Mouse (Mus musculus): Measurements from ENCODE around the gene Foxn1. TPM values are rescaled to one million over a fixed set of nuclear protein-coding genes. Genes with fewer than 3 reads are reported as not detected.

The Foxn1 gene
- total and polyA plus RNA-seq, 2 experiments from 2014 or later: not detected

- ATAC-seq (ENCODE audit: insufficient read depth, low read depth) (no peak), DNase-seq (ENCODE audit: low spot score) (no peak)
- Histone ChIP-seq H3K9me3 (replicated peaks; ENCODE audit: control insufficient read depth, low read length) (no peaks in the 10 kb centered on the region), H3K9ac (replicated peaks; ENCODE audit: low read depth, low read length) (no peak overlapping the region), H3K36me3 (replicated peaks; ENCODE audit: control insufficient read depth, insufficient read depth, low read length) (peaks cover 18% of the 10 kb centered on the region), H3K27ac (ENCODE audit: low read depth) (no peak overlapping the region), H3K27me3 (ENCODE audit: control insufficient read depth, insufficient read depth, low read length) (no peaks in the 10 kb centered on the region), H3K4me2 (ENCODE audit: low read depth, low read length) (no peak overlapping the region), H3K4me3 (ENCODE audit: low read depth, low read length) (no peak overlapping the region), H3K4me1 (ENCODE audit: control insufficient read depth, insufficient read depth) (peaks cover 9% of the 10 kb centered on the region; the same call in 1 of the 2 replicates)
- 93% methylated on average over 12 of the region's 12 CpGs for WGBS
- no peak for TF ChIP-seq EP300 (IDR thresholded peaks at IDR 0.05; ENCODE audit: low read depth)
Measured at GRCm38 (mm10) chr11:78332676-78333075, 53.7 kb downstream of the Foxn1 start.

GRCm38 (mm10) chr11:78328512-78329056, 57.8 kb downstream of the Foxn1 start:
- H3K4me2 ChIP-seq (ENCODE audit: low read depth, low read length): peak overlapping the region; percentile 95
- ATAC-seq (ENCODE audit: insufficient read depth, low read depth) (peak; percentile 50), DNase-seq (ENCODE audit: low spot score) (no peak)
- H3K9ac ChIP-seq (replicated peaks; ENCODE audit: low read depth, low read length): peak overlapping the region; percentile 86
- H3K4me3 ChIP-seq (ENCODE audit: low read depth, low read length): peak overlapping the region; percentile 91
- H3K27me3 ChIP-seq (ENCODE audit: control insufficient read depth, insufficient read depth, low read length): no peaks in the 10 kb centered on the region
- H3K4me1 ChIP-seq (ENCODE audit: control insufficient read depth, insufficient read depth): peaks cover 14% of the 10 kb centered on the region; the same call in 1 of the 2 replicates
- H3K27ac ChIP-seq (ENCODE audit: low read depth): no peak overlapping the region
- under 1% methylated on average over 31 of the region's 41 CpGs for WGBS
- no peaks in the 10 kb centered on the region for H3K9me3 ChIP-seq (replicated peaks; ENCODE audit: control insufficient read depth, low read length)
- no peak for TF ChIP-seq CTCF (IDR thresholded peaks at IDR 0.05; ENCODE audit: low read depth)
- TF ChIP-seq EP300 (IDR thresholded peaks at IDR 0.05; ENCODE audit: low read depth): no peak
- H3K36me3 ChIP-seq (replicated peaks; ENCODE audit: control insufficient read depth, insufficient read depth, low read length): 0 out of 2 replicates have a peak, but pooled peaks cover 3% of the 10 kb centered on the region

DNA sequence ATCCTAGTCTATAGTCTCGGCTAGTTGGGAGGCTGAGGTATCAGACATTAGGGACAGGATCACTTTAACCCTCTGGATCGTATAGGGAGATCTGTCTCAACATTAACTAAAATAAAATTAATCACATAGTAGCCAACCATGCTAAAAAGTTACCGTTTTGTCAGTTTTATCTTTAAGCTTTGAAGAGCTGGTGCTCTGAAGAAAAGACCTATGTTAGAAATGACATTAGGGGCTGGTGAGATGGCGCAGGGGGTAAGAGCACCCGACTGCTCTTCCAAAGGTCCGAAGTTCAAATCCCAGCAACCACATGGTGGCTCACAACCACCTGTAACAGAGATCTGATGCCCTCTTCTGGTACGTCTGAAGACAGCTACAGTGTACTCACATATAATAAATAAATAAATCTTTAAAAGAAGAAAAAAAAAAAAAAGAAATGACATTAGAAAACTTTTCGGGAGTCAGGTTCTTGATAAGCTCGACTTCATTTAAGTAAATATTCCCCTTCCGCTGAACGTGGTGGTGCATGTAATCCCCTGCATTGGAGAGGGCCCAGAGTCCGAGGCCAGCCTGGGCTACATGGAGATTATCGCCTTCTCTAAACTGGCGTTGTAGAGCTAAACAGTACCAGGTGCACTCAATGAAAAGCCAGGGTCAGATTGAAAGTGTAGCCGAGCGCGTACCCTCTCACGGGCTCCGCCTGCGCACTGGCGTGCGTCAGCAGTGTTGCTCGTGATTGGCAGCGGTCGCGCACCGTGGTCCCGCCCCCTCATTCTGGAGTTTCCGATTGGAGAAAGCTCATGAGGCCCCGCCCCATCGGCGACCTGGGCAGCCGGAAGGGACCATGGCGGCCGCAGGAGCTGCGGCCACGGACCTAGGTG, 58.5 kb downstream of the Foxn1 start, which contains the start of gene Pigs:
Gene Pigs, plus strand, starts transcription at position 782 of the 878 bp plus-strand sequence.
- no peaks in the 10 kb centered on the region for H3K9me3 ChIP-seq (replicated peaks; ENCODE audit: control insufficient read depth, low read length)
- no peaks in the 10 kb centered on the region for H3K36me3 ChIP-seq (replicated peaks; ENCODE audit: control insufficient read depth, insufficient read depth, low read length)
- H3K27ac ChIP-seq (ENCODE audit: low read depth): peak within 1 kb of the TSS; percentile 49; the same call in 1 of the 2 replicates
- TF ChIP-seq CTCF (IDR thresholded peaks at IDR 0.05; ENCODE audit: low read depth) (no peak; the same call in 1 of the 2 replicates), EP300 (IDR thresholded peaks at IDR 0.05; ENCODE audit: low read depth) (no peak)
- peaks cover 22% of the 10 kb centered on the region for H3K4me1 ChIP-seq (ENCODE audit: control insufficient read depth, insufficient read depth)
- peak within 1 kb of the TSS; percentile 86 for H3K9ac ChIP-seq (replicated peaks; ENCODE audit: low read depth, low read length)
- peak; percentile 95 for DNase-seq (ENCODE audit: low spot score)
- no peaks in the 10 kb centered on the region for H3K27me3 ChIP-seq (ENCODE audit: control insufficient read depth, insufficient read depth, low read length)
- peak within 1 kb of the TSS; percentile 95 for H3K4me2 ChIP-seq (ENCODE audit: low read depth, low read length)
- ATAC-seq (ENCODE audit: insufficient read depth, low read depth): peak; percentile 99
- peak within 1 kb of the TSS; percentile 91 for H3K4me3 ChIP-seq (ENCODE audit: low read depth, low read length)
- 10% methylated on average over 37 of the region's 37 CpGs for WGBS

- Histone ChIP-seq H3K4me2 (ENCODE audit: low read depth, low read length) (no peak overlapping the region), H3K9ac (replicated peaks; ENCODE audit: low read depth, low read length) (no peak overlapping the region), H3K36me3 (replicated peaks; ENCODE audit: control insufficient read depth, insufficient read depth, low read length) (no peaks in the 10 kb centered on the region), H3K27me3 (ENCODE audit: control insufficient read depth, insufficient read depth, low read length) (no peaks in the 10 kb centered on the region), H3K4me1 (ENCODE audit: control insufficient read depth, insufficient read depth) (peaks cover 28% of the 10 kb centered on the region), H3K4me3 (ENCODE audit: low read depth, low read length) (no peak overlapping the region), H3K27ac (ENCODE audit: low read depth) (no peak overlapping the region), H3K9me3 (replicated peaks; ENCODE audit: control insufficient read depth, low read length) (no peaks in the 10 kb centered on the region)
- ATAC-seq (ENCODE audit: insufficient read depth, low read depth): no peak
- no peak for DNase-seq (ENCODE audit: low spot score)
- 92% methylated on average over 4 of the region's 4 CpGs for WGBS
- no peak for TF ChIP-seq EP300 (IDR thresholded peaks at IDR 0.05; ENCODE audit: low read depth)
- no peak for TF ChIP-seq CTCF (IDR thresholded peaks at IDR 0.05; ENCODE audit: low read depth)
Measured at GRCm38 (mm10) chr11:78327215-78327614, 59.1 kb downstream of the Foxn1 start.

- H3K9ac ChIP-seq (replicated peaks; ENCODE audit: low read depth, low read length): no peak overlapping the region
- H3K27me3 ChIP-seq (ENCODE audit: control insufficient read depth, insufficient read depth, low read length): no peaks in the 10 kb centered on the region
- no peak for ATAC-seq (ENCODE audit: insufficient read depth, low read depth)
- H3K4me1 ChIP-seq (ENCODE audit: control insufficient read depth, insufficient read depth): peaks cover 28% of the 10 kb centered on the region
- 91% methylated on average over 12 of the region's 12 CpGs for WGBS
- H3K4me2 ChIP-seq (ENCODE audit: low read depth, low read length): no peak overlapping the region
- H3K27ac ChIP-seq (ENCODE audit: low read depth): no peak overlapping the region
- no peak for DNase-seq (ENCODE audit: low spot score)
- H3K4me3 ChIP-seq (ENCODE audit: low read depth, low read length): no peak overlapping the region
- H3K9me3 ChIP-seq (replicated peaks; ENCODE audit: control insufficient read depth, low read length): no peaks in the 10 kb centered on the region
- TF ChIP-seq EP300 (IDR thresholded peaks at IDR 0.05; ENCODE audit: low read depth): no peak
- no peak for TF ChIP-seq CTCF (IDR thresholded peaks at IDR 0.05; ENCODE audit: low read depth)
- peaks cover 16% of the 10 kb centered on the region; the same call in 1 of the 2 replicates for H3K36me3 ChIP-seq (replicated peaks; ENCODE audit: control insufficient read depth, insufficient read depth, low read length)
Measured at GRCm38 (mm10) chr11:78324965-78325364, 61.4 kb downstream of the Foxn1 start.
